Mouse (Mus musculus) gastrocnemius, adult 2 months (tissue): ENCODE measurements at regions not wholly inside any gene's neighbourhood (a gene's known extent, or its start where the extent isn't known, plus 50 kb on each side); places are given as distances from the start of the nearest gene placed in this dataset.
"Not testable (repeated sequence)": the region's sequence is repeated elsewhere in the genome, so short reads cannot be mapped to it uniquely, and the experiment has no call there.

Experiments
- DNase-seq: peaks from one replicate; pipeline ENCODE4 v3.0.0; 2022
- H3K27ac ChIP-seq: fragments of 200-600 bp; 2 replicates; pipeline ENCODE4 v1.8.1; 2022; ENCODE audit warnings: mild to moderate bottlenecking
- H3K4me3 ChIP-seq: fragments of 200-600 bp; 2 replicates; pipeline ENCODE4 v1.8.1; 2022; ENCODE audit warnings: mild to moderate bottlenecking, moderate library complexity
- CTCF ChIP-seq: fragments of 200-600 bp; IDR thresholded peaks from 2 replicates; pipeline ENCODE4 v1.8.1; 2022; ENCODE audit warnings: antibody characterized with exemption, mild to moderate bottlenecking, moderate library complexity
- intact Hi-C: fragments of 180-260 bp; cut with DNase I; formaldehyde crosslinking; loops from one replicate; pipeline ENCODE4 v1.15.1; 2025

GRCm38 (mm10) chrX:104931153-104931706 lies 74.2 kb upstream of the Magee2 start:
- H3K27ac ChIP-seq = no peak overlapping the region
- H3K4me3 ChIP-seq = no peak overlapping the region
- no peak for TF ChIP-seq CTCF
- DNase-seq = no peak
- intact Hi-C loops = no loop called here

GRCm38 (mm10) chrX:104951587-104951986 lies 94.5 kb upstream of the Magee2 start:
- DNase-seq = no peak
- H3K4me3 ChIP-seq = no peak overlapping the region
- TF ChIP-seq CTCF = no peak
- intact Hi-C loops = no loop called here
- H3K27ac ChIP-seq = no peak overlapping the region

DNA sequence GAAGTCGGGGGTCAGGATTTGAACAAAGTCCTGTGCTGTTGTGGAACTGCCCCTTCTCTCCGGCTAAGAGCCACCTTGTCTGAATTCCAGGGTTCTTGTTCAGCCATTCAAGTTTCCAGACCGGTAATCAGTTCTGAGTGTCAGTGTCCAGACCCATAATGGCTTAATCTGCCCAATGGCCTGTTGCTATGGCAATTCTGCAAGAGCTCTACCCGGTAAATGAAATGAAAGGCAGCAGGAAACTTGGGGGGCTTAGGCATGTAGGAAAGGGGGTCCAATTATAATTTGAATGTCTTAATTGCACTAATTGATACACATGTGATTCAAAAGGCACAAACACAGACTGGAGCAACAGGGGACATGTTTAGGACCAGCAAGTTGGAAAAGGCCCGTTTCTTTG lies 95.7 kb upstream of the Magee2 start:
- intact Hi-C loops, DNase-seq: not testable (repeated sequence)

GRCm38 (mm10) chrX:104953391-104953790 lies 96.3 kb upstream of the Magee2 start:
- H3K27ac ChIP-seq, DNase-seq, H3K4me3 ChIP-seq, intact Hi-C loops: not testable (repeated sequence)

More for the DNA sequence above, 95.7 kb upstream of the Magee2 start:
- not testable (repeated sequence) for H3K27ac ChIP-seq, H3K4me3 ChIP-seq

- DNase-seq = no peak
- Histone ChIP-seq H3K27ac (no peak overlapping the region), H3K4me3 (no peak overlapping the region)
- TF ChIP-seq CTCF = no peak
- intact Hi-C loops = no loop called here
These were observed 101.1 kb upstream of the Pbdc1 start for GRCm38 (mm10) chrX:104978432-104978831.

GRCm38 (mm10) chrX:105003260-105003659 lies 76.3 kb upstream of the Pbdc1 start:
- Histone ChIP-seq H3K4me3 (no peak overlapping the region), H3K27ac (no peak overlapping the region)
- DNase-seq = no peak
- intact Hi-C loops = no loop called here
- TF ChIP-seq CTCF = no peak

DNA sequence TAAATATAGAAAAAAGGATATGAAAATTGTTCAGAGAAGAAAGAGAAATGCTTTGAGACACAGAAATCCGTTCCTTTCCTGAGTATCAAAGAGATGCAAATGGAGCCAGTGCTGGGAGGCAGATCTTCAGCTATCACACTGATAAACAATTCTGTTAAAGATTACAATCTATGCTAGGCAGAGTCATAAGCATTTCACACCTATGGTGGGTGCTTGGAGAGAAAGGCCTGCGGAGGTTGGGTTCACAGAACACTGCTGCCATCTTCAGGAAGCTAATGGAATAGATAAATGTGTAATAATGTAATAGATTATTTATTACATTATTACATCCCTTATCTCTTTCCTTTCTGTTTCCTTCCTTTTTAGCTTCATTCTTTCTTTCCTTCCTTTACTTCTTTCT lies 73.1 kb upstream of the Pbdc1 start:
- DNase-seq = peak; percentile 12
- TF ChIP-seq CTCF = peak; percentile 69
- intact Hi-C loops = loop anchor here (5.0 kb wide), 1 partner anchor 829 kb away; no protein-coding TSS in a partner anchor

More for the DNA sequence above, 73.1 kb upstream of the Pbdc1 start:
- H3K4me3 ChIP-seq = no peak overlapping the region
- no peak overlapping the region for H3K27ac ChIP-seq
